Comparison of ENCODE assay signal across 28 mouse cellular contexts in the genomic region with DNA sequence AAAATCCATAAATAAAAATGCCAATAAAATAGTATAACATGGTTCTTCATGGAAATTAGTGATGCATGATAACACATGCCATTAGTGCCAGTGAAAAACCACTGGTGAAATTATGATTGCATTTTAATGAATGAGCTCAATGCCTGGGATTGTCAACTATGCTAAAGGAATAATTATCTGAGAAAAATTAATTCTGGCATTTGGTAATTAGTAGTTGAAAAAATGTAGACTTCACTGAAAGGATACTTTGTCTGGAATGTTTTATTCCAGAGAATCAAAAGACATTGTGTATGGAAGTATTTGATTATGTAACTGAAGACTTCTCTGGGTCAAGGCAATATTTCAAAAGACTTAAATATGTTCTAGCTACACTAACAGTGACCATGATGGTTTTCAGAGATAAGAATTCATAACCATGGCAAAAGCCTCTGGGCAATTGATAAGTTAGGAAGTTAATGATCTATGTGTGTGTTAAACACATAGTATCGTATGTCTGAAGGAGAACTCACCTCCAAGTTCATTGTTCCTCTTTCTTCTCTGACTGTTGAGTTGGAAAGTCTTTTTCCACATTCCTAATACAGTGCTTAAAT.
"Had no signal": no experiment of that assay in that cellular context is flagged by ENCODE, and none has a peak within 500 bp of the region (broad histone marks: within the 10 kb centered on the region; RNA-seq: fewer than 3 reads in every experiment).

No protein-coding gene starts in this region.

- H3K27ac ChIP-seq: embryonic facial prominence, embryonic 10.5 days; embryonic facial prominence, embryonic 12.5 days; embryonic facial prominence, embryonic 13.5 days; embryonic facial prominence, embryonic 15.5 days; forebrain, embryonic 10.5 days; forebrain, embryonic 12.5 days; forebrain, embryonic 13.5 days; forebrain, embryonic 15.5 days; gastrocnemius, adult 2 months; heart, adult 2 months had no signal

- H3K9ac ChIP-seq: embryonic facial prominence, embryonic 12.5 days; embryonic facial prominence, embryonic 13.5 days; embryonic facial prominence, embryonic 15.5 days; forebrain, embryonic 12.5 days; forebrain, embryonic 13.5 days; forebrain, embryonic 15.5 days; forebrain, postnatal 0 days had no signal

- H3K9me3 ChIP-seq: embryonic facial prominence, embryonic 10.5 days; embryonic facial prominence, embryonic 12.5 days; embryonic facial prominence, embryonic 13.5 days; embryonic facial prominence, embryonic 15.5 days; forebrain, embryonic 10.5 days; forebrain, embryonic 12.5 days; forebrain, embryonic 13.5 days; forebrain, embryonic 15.5 days had no signal

- H3K4me3 ChIP-seq: embryonic facial prominence, embryonic 10.5 days; embryonic facial prominence, embryonic 12.5 days; embryonic facial prominence, embryonic 13.5 days; embryonic facial prominence, embryonic 15.5 days; erythroblast, embryonic 14.5 days; forebrain, embryonic 10.5 days; forebrain, embryonic 12.5 days; forebrain, embryonic 13.5 days; forebrain, embryonic 15.5 days; gastrocnemius, adult 2 months; heart, adult 2 months had no signal

- DNase-seq: cerebellum, adult 8-10 months; cerebellum, adult 9-10 months; cerebellum, adult 9-11 months; cerebellum, postnatal 10 days; cerebellum, postnatal 14 days; cerebellum, postnatal 25 days; cerebellum, postnatal 36 days; embryo, embryonic 11 days; forebrain, postnatal 0 days; gastrocnemius, adult 2 months; gastrocnemius, postnatal 10 days; gastrocnemius, postnatal 14 days; gastrocnemius, postnatal 25 days; gastrocnemius, postnatal 36 days; heart, adult 11 months; heart, adult 18-20 months; heart, adult 2 months had no signal

- H3K4me1 ChIP-seq: embryonic facial prominence, embryonic 10.5 days; embryonic facial prominence, embryonic 12.5 days; embryonic facial prominence, embryonic 15.5 days; forebrain, embryonic 10.5 days; forebrain, embryonic 12.5 days; forebrain, embryonic 13.5 days had no signal

- H3K27me3 ChIP-seq: embryonic facial prominence, embryonic 12.5 days; embryonic facial prominence, embryonic 13.5 days; embryonic facial prominence, embryonic 15.5 days; forebrain, embryonic 12.5 days; forebrain, embryonic 13.5 days; forebrain, embryonic 15.5 days had no signal

- H3K4me2 ChIP-seq: embryonic facial prominence, embryonic 12.5 days; embryonic facial prominence, embryonic 13.5 days; embryonic facial prominence, embryonic 15.5 days; forebrain, embryonic 12.5 days; forebrain, embryonic 13.5 days; forebrain, embryonic 15.5 days had no signal

- ATAC-seq: forebrain, embryonic 13.5 days; forebrain, embryonic 14.5 days; forebrain, embryonic 15.5 days; forebrain, embryonic 16.5 days; forebrain, postnatal 0 days had no signal

- H3K36me3 ChIP-seq: embryonic facial prominence, embryonic 10.5 days; embryonic facial prominence, embryonic 12.5 days; embryonic facial prominence, embryonic 13.5 days; embryonic facial prominence, embryonic 15.5 days; forebrain, embryonic 10.5 days; forebrain, embryonic 12.5 days; forebrain, embryonic 15.5 days had no signal
